Mouse (Mus musculus): ENCODE results near the gene Spo11. TPM values are rescaled to one million over a fixed set of nuclear protein-coding genes. Genes with fewer than 3 reads are reported as not detected.

Spo11 gene
- polyA plus RNA-seq, 1 experiment, result not detected

DNA sequence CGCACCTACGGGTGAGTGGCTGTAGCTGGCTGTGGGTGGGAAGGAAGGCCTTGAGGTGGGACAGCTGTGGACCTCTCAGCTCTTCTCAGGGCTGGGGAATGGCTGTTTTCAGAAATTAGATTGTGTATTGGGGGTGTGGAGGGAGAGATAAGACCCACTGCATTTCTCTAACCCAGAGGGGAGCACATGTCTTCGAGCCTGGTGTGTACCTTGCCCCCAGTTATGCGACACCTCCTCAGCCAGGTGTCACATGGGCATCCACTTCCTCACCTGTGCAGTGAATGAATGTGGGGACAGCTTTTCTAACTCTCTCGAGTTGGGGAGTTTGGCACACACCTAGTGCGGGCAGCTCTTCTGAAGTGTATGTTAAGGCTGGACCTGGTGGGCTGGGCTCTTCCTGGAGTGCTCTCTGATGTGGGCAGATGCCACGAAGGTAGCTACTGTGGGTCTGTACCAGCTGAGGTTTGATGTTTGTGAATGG lies 45.9 kb downstream of the Spo11 start:
- no peak overlapping the region for H3K27ac ChIP-seq (ENCODE audit: insufficient read depth, low read depth, low read length)
- WGBS, result 93% methylated on average over 7 of the region's 7 CpGs
- no peak overlapping the region; the same call in 1 of the 2 replicates for H3K4me3 ChIP-seq (ENCODE audit: insufficient read depth, low read depth, low read length)
- peaks cover 40% of the 10 kb centered on the region for H3K4me1 ChIP-seq (ENCODE audit: control insufficient read depth, insufficient read depth, low read length)
- TF ChIP-seq POLR2A (IDR thresholded peaks at IDR 0.05; ENCODE audit: insufficient read depth, low read depth, low read length), result no peak
- no peak for TF ChIP-seq CTCF (IDR thresholded peaks at IDR 0.05; ENCODE audit: insufficient read depth, low read depth, low read length)

DNA sequence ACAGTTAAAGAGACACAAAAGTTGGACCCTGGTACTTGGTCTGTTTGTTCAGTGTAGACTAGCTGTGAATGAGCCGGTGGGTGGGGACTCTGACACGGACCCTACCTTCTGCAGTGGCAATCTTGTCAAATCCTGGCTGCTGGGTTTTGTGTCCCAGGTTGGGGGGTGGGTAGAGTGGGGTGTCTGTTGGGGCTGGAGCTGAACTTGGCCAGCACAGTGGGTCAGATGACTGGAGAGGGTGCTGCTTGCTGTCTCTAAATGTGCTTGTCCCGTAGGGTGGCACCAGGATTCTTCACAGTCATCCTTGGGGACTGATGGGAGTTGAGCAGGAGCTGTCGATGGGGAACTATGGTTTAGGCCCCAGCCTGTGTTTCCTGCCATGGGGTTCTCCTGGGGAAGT lies 46.5 kb downstream of the Spo11 start:
- WGBS, result 88% methylated on average over 4 of the region's 4 CpGs
- no peak overlapping the region for H3K27ac ChIP-seq (ENCODE audit: insufficient read depth, low read depth, low read length)
- no peak overlapping the region for H3K4me3 ChIP-seq (ENCODE audit: insufficient read depth, low read depth, low read length)
- H3K4me1 ChIP-seq (ENCODE audit: control insufficient read depth, insufficient read depth, low read length), result peaks cover 40% of the 10 kb centered on the region
- TF ChIP-seq CTCF (IDR thresholded peaks at IDR 0.05; ENCODE audit: insufficient read depth, low read depth, low read length) (no peak), POLR2A (IDR thresholded peaks at IDR 0.05; ENCODE audit: insufficient read depth, low read depth, low read length) (no peak)

DNA sequence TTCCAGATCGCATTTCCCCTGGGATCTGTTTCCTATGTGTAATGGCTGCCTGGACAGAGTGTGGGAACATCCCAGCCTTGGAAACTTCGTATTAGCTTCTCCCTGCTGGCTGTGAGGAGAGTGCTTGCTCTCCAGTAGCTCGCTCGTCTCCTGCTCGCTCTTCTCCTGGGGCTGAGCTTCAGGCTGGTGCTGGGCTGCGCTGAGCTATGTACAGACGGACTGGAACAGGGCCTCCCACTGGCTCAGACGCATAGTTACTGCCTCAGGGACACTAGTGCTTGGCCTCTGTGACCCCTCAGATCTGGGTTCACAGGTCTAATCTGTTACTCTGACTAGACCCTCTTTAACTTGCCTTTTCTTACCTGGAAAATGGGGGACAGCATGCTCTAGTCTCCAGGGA lies 46.9 kb downstream of the Spo11 start:
- no peak overlapping the region for H3K27ac ChIP-seq (ENCODE audit: insufficient read depth, low read depth, low read length)
- no peak overlapping the region for H3K4me3 ChIP-seq (ENCODE audit: insufficient read depth, low read depth, low read length)
- peaks cover 40% of the 10 kb centered on the region for H3K4me1 ChIP-seq (ENCODE audit: control insufficient read depth, insufficient read depth, low read length)
- 96% methylated on average over 8 of the region's 8 CpGs for WGBS
- TF ChIP-seq POLR2A (IDR thresholded peaks at IDR 0.05; ENCODE audit: insufficient read depth, low read depth, low read length) (no peak), CTCF (IDR thresholded peaks at IDR 0.05; ENCODE audit: insufficient read depth, low read depth, low read length) (no peak)

DNA sequence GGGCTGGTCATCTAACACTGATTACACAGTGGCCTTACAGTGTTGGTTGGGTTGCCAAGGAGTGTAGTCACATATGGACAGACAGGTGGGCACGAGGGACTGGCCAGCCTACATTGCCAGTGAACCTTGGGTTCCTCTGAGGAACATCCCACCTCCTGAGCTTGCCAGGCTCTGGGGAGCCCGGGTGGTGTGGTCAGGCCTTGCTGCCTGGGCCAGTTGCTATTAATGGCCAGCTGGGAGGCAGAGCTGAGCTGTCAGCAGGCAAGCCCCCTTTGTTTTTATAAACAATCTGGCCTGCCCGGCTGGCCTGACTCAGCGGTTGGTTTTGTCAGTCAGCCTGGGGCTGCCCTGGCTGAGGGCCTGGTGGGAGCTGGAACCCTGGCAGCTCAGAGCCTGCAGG lies 47.4 kb downstream of the Spo11 start:
- peaks cover 35% of the 10 kb centered on the region for H3K4me1 ChIP-seq (ENCODE audit: control insufficient read depth, insufficient read depth, low read length)
- TF ChIP-seq POLR2A (IDR thresholded peaks at IDR 0.05; ENCODE audit: insufficient read depth, low read depth, low read length) (no peak), CTCF (IDR thresholded peaks at IDR 0.05; ENCODE audit: insufficient read depth, low read depth, low read length) (no peak)
- H3K27ac ChIP-seq (ENCODE audit: insufficient read depth, low read depth, low read length), result no peak overlapping the region
- 42% methylated on average over 4 of the region's 4 CpGs for WGBS
- no peak overlapping the region for H3K4me3 ChIP-seq (ENCODE audit: insufficient read depth, low read depth, low read length)

DNA sequence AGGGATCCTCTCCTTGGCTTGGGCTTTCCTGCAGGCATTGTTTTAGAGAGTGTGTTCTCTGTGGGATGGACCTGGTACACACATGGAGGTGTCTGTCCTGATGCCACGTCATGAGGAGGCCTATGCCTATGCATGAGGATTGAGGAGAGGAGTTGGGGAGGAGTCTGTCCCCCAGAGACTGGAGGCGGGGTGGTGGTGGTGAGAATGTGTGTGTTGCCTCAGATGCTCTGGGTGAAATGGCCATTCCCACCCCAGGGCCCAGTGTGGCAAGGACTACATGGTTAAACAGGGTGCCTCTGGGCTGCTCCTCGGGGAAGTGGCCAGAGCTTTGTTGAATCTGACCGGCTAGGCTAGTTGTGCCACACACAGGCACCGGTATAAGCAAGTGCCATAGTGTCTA lies 48.8 kb downstream of the Spo11 start:
- 96% methylated on average over 5 of the region's 5 CpGs for WGBS
- no peak for TF ChIP-seq CTCF (IDR thresholded peaks at IDR 0.05; ENCODE audit: insufficient read depth, low read depth, low read length)
- no peak for TF ChIP-seq POLR2A (IDR thresholded peaks at IDR 0.05; ENCODE audit: insufficient read depth, low read depth, low read length)
- Histone ChIP-seq H3K27ac (ENCODE audit: insufficient read depth, low read depth, low read length) (no peak overlapping the region), H3K4me1 (ENCODE audit: control insufficient read depth, insufficient read depth, low read length) (peaks cover 28% of the 10 kb centered on the region), H3K4me3 (ENCODE audit: insufficient read depth, low read depth, low read length) (no peak overlapping the region)

DNA sequence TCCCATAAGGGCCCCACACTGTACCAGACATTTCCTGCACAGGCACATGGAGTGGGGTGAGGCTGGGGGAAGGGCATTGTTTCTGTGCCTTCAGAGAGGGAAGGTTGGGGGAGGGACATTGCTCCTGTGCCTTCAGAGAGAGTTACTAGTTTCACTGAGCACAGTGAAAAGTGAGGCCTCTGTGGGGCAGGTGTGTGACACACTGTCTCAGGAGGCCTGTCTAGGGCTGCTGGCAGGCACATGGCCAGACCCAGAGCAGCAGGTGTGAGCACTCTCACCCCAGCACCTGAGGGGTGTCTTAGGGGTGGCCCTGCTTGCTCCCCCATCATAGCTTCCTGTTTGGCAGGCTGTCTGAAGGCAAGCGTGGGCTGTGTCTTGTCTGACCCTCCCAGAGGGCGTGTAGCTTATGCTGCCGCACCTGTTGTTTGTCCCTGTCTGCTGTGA lies 49.2 kb downstream of the Spo11 start:
- WGBS, result 90% methylated on average over 3 of the region's 3 CpGs
- TF ChIP-seq POLR2A (IDR thresholded peaks at IDR 0.05; ENCODE audit: insufficient read depth, low read depth, low read length) (no peak), CTCF (IDR thresholded peaks at IDR 0.05; ENCODE audit: insufficient read depth, low read depth, low read length) (no peak)

DNA sequence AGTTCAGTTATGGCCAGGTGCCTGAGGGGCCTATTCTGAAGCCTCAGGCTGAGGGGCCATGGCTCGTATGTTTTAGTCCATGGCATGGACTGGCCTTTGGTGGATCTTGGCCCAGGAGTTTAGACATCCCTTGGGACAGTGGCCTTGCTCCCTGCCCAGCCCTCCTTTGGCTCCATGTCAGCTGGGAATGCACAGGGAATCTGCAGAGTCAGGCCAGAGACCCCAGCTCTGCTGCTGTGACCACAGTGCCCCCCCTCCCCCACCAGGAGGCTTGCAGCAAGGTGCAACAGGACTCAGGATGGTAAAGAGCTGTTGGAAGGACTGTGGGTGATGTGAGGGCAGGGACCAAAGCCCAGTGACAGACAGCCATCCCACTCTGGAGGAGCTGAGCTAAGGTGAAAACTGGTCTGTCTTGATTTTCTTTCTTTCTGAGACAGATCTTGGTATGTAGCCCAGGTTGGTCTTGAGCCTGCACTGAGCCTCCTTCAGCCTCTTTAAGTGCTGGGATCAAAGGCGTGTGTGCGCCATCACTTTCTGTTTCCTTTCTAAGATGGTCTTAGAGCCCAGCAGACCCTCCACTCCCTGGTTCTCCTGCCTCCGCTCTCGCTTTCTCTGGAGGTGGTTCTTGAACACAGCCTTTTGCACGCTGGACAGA lies 49.8 kb downstream of the Spo11 start:
- 98% methylated on average over 6 of the region's 6 CpGs for WGBS
- no peak for TF ChIP-seq CTCF (IDR thresholded peaks at IDR 0.05; ENCODE audit: insufficient read depth, low read depth, low read length)
- no peak for TF ChIP-seq POLR2A (IDR thresholded peaks at IDR 0.05; ENCODE audit: insufficient read depth, low read depth, low read length)

More for the DNA sequence above, 49.2 kb downstream of the Spo11 start:
- H3K4me1 ChIP-seq (ENCODE audit: control insufficient read depth, insufficient read depth, low read length), result peaks cover 25% of the 10 kb centered on the region
- no peak overlapping the region for H3K4me3 ChIP-seq (ENCODE audit: insufficient read depth, low read depth, low read length)
- H3K27ac ChIP-seq (ENCODE audit: insufficient read depth, low read depth, low read length), result no peak overlapping the region

DNA sequence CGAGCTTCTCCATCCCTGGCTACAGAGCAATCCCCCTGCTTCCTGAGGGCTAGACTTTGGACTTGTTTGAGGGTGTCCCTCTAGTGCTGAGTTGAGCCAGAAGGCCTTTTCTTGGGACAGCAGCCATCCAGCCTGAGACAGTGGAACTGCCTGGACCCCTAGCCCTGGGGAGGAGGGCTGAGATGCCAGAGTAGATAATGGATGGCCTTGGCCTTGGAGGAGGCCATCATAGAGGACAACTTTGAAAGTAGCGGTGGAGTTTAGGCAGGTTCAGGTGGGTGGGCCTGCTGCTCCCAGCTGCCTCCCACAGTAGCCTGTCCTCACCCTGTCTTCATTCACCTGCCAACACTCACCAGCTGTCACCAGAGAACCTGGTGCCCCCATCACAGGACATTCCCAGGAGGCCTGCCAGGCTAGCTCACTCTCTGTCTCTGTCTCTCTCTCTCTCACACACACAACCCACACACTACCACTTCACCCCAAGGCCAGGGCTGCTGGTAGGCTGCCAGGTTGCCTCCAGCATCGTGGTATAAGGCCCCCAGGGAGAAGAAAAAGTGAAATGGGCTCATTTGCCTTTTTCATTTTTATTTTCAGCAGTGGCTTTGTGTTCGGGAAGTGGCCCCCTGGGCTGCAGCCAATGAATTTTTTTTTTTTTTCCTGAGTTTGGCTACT lies 50.5 kb downstream of the Spo11 start:
- 75% methylated on average over 4 of the region's 4 CpGs for WGBS
- TF ChIP-seq POLR2A (IDR thresholded peaks at IDR 0.05; ENCODE audit: insufficient read depth, low read depth, low read length) (no peak), CTCF (IDR thresholded peaks at IDR 0.05; ENCODE audit: insufficient read depth, low read depth, low read length) (no peak)
- H3K4me3 ChIP-seq (ENCODE audit: insufficient read depth, low read depth, low read length), result no peak overlapping the region
- H3K4me1 ChIP-seq (ENCODE audit: control insufficient read depth, insufficient read depth, low read length), result peaks cover 17% of the 10 kb centered on the region; the same call in 1 of the 2 replicates
- H3K27ac ChIP-seq (ENCODE audit: insufficient read depth, low read depth, low read length), result no peak overlapping the region

More for the DNA sequence above, 49.8 kb downstream of the Spo11 start:
- Histone ChIP-seq H3K4me1 (ENCODE audit: control insufficient read depth, insufficient read depth, low read length) (peaks cover 24% of the 10 kb centered on the region), H3K27ac (ENCODE audit: insufficient read depth, low read depth, low read length) (no peak overlapping the region), H3K4me3 (ENCODE audit: insufficient read depth, low read depth, low read length) (no peak overlapping the region)

DNA sequence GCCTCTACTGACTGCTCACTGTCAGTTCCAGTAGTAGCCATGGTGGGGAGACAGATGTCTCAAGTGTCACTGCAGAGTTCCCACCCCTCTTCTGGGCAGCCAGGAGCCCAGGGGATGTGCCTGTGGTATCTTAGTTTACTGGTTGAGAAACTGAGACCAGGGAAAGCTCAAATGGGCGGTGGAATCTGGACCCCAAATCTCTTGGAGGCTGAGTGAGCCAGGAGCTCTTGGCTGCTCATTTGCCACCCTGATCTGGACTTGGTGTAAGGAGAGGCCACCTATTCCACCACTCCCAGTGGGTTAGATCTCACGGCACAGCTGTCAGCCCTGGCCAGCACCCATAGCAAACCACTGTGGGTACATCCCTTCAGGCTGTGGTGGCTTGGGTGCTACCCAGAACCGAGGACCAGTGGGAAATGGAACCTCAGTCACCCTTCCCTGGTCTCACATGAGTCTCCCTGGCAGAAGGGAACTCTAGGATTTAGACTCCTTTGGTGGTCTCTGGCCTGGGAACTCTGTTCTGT lies 51.1 kb downstream of the Spo11 start:
- peaks cover 14% of the 10 kb centered on the region; the same call in 1 of the 2 replicates for H3K4me1 ChIP-seq (ENCODE audit: control insufficient read depth, insufficient read depth, low read length)
- TF ChIP-seq CTCF (IDR thresholded peaks at IDR 0.05; ENCODE audit: insufficient read depth, low read depth, low read length) (no peak), POLR2A (IDR thresholded peaks at IDR 0.05; ENCODE audit: insufficient read depth, low read depth, low read length) (no peak)
- WGBS, result 88% methylated on average over 3 of the region's 3 CpGs
- no peak overlapping the region for H3K4me3 ChIP-seq (ENCODE audit: insufficient read depth, low read depth, low read length)
- no peak overlapping the region for H3K27ac ChIP-seq (ENCODE audit: insufficient read depth, low read depth, low read length)
